Mouse (Mus musculus) limb, embryonic 15.5 days (tissue): ENCODE data around the gene Sema4d. TPM values are rescaled to one million over a fixed set of nuclear protein-coding genes. Genes with fewer than 3 reads are reported as not detected.

Experiments
- ATAC-seq: fragments of 200-750 bp; cut with Nextera tagmentation; 2 replicates; pipeline ENCODE4 v1.8.0; 2017; ENCODE audit warnings: low read depth, moderate TSS enrichment; ENCODE audit not compliant: insufficient number of reproducible peaks, low FRiP score, low TSS enrichment
- H3K27ac ChIP-seq: fragments of 300-500 bp; sonication (generic); 2 replicates; pipeline ENCODE4 v1.5.1; 2015; ENCODE audit warnings: moderate library complexity, mild to moderate bottlenecking, inconsistent platforms
- H3K27me3 ChIP-seq: fragments of 300-500 bp; sonication (generic); 2 replicates; pipeline ENCODE4 v1.6.1; 2015; ENCODE audit warnings: inconsistent platforms
- H3K36me3 ChIP-seq: fragments of 300-500 bp; sonication (generic); 2 replicates; pipeline ENCODE4 v1.6.1; 2015; ENCODE audit warnings: inconsistent platforms
- H3K4me1 ChIP-seq: fragments of 300-500 bp; sonication (generic); 2 replicates; pipeline ENCODE4 v1.6.1; 2015; ENCODE audit warnings: inconsistent platforms
- H3K4me2 ChIP-seq: fragments of 300-500 bp; sonication (generic); 2 replicates; pipeline ENCODE4 v1.6.1; 2015; ENCODE audit warnings: mild to moderate bottlenecking, inconsistent platforms
- H3K4me3 ChIP-seq: fragments of 300-500 bp; sonication (generic); 2 replicates; pipeline ENCODE4 v1.5.1; 2015; ENCODE audit warnings: mild to moderate bottlenecking, inconsistent platforms
- H3K9ac ChIP-seq: fragments of 300-500 bp; sonication (generic); 2 replicates; pipeline ENCODE4 v1.6.1; 2015; ENCODE audit warnings: inconsistent platforms
- H3K9me3 ChIP-seq: fragments of 300-500 bp; sonication (generic); 2 replicates; pipeline ENCODE4 v1.6.1; 2016; ENCODE audit warnings: inconsistent platforms
- WGBS: fragments of 180-500 bp; shearing (Covaris S2); methylation state at CpG from one replicate; pipeline ENCODE4 v1.1.7; 2015; 5-methylcytosine and 5-hydroxymethylcytosine counted together
- polyA plus RNA-seq: library from polyadenylated mRNA; unstranded; fragments of >200 nt; fragmentation: Nextera tagmentation; extraction: Ambion mirVana; gene quantifications from 2 replicates; pipeline ENCODE4 v1.2.1, GENCODE M21; 2015

The Sema4d gene
- polyA plus RNA-seq, 1 experiment from 2014 or later, result 7.1 TPM

DNA sequence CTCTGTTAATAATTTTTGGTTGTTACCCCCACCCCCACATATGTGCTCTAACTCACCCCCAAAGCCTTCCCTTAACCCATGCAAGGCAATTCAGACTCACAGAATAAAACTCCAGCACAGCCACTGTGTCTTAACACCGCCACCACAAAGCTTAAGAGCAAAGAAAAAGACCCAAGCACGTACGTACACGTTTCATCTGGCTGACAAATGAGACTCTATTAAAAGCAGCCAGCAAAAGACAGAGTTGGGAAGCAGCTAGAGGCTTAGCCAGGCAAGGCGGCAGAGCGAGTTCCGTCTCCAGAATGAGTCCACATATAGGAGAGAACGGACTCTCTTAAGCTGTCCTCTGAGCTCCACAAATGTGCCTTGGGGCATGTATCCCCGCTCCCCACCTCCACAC, 37.5 kb downstream of the Sema4d start:
- 42% methylated on average over 9 of the region's 9 CpGs for WGBS
- H3K27ac ChIP-seq, result peak overlapping the region; percentile 67
- H3K9ac ChIP-seq, result no peak overlapping the region

GRCm38 (mm10) chr13:51755584-51755983, 38.0 kb downstream of the Sema4d start:
- Histone ChIP-seq H3K4me1 (peaks cover 67% of the 10 kb centered on the region), H3K27me3 (no peaks in the 10 kb centered on the region), H3K9ac (no peak overlapping the region), H3K36me3 (no peaks in the 10 kb centered on the region), H3K9me3 (no peaks in the 10 kb centered on the region), H3K4me2 (no peak overlapping the region), H3K27ac (peak overlapping the region; percentile 43; the same call in 1 of the 2 replicates), H3K4me3 (no peak overlapping the region)
- ATAC-seq, result no peak
- WGBS, result 78% methylated on average over 7 of the region's 7 CpGs

More for the DNA sequence above, 37.5 kb downstream of the Sema4d start:
- Histone ChIP-seq H3K4me3 (no peak overlapping the region), H3K36me3 (no peaks in the 10 kb centered on the region), H3K27me3 (no peaks in the 10 kb centered on the region), H3K9me3 (no peaks in the 10 kb centered on the region), H3K4me1 (peaks cover 68% of the 10 kb centered on the region), H3K4me2 (no peak overlapping the region)
- ATAC-seq, result no peak

DNA sequence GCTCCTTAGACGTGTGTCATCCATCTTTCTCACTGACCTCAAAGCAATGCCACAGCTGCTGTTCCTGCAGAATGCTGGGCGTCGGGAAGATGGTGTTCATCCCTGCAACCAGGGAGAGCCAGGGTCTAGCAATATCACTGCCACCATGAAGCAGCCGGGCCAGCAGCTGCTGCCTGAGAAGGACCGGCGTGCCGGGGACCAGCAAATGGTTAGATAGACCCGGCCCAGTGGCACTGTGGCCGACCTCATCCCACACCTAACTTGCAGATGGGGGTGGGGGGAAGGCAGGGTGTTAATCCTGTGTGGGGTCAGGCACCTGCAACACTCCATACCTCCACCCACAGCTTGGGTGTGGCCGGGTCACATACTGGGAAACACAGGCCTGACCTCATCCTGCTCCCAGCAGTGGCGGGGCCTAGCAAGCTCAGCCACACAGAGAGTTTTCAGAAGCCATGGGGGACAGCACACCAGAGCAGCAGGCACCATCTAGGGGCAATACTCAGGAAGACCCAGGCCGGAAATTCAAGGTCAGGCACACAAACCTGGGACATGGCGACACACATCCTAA, 38.9 kb downstream of the Sema4d start:
- Histone ChIP-seq H3K27me3 (no peaks in the 10 kb centered on the region), H3K9me3 (no peaks in the 10 kb centered on the region), H3K4me1 (peaks cover 68% of the 10 kb centered on the region), H3K4me3 (no peak overlapping the region), H3K4me2 (no peak overlapping the region), H3K9ac (no peak overlapping the region), H3K36me3 (no peaks in the 10 kb centered on the region), H3K27ac (no peak overlapping the region)
- 67% methylated on average over 13 of the region's 13 CpGs for WGBS
- ATAC-seq, result no peak

GRCm38 (mm10) chr13:51753802-51754444, 39.6 kb downstream of the Sema4d start:
- Histone ChIP-seq H3K4me2 (no peak overlapping the region), H3K36me3 (no peaks in the 10 kb centered on the region), H3K4me1 (peaks cover 68% of the 10 kb centered on the region), H3K9me3 (no peaks in the 10 kb centered on the region), H3K4me3 (no peak overlapping the region), H3K9ac (no peak overlapping the region), H3K27ac (no peak overlapping the region), H3K27me3 (no peaks in the 10 kb centered on the region)
- no peak for ATAC-seq
- 52% methylated on average over 5 of the region's 5 CpGs for WGBS

GRCm38 (mm10) chr13:51753168-51753465, 40.4 kb downstream of the Sema4d start:
- no peak overlapping the region for H3K9ac ChIP-seq

GRCm38 (mm10) chr13:51752346-51753167, 41.0 kb downstream of the Sema4d start:
- Histone ChIP-seq H3K36me3 (no peaks in the 10 kb centered on the region), H3K4me1 (peaks cover 73% of the 10 kb centered on the region), H3K9ac (no peak overlapping the region), H3K4me2 (no peak overlapping the region), H3K27ac (no peak overlapping the region), H3K4me3 (no peak overlapping the region), H3K9me3 (no peaks in the 10 kb centered on the region), H3K27me3 (no peaks in the 10 kb centered on the region)
- 58% methylated on average over 15 of the region's 15 CpGs for WGBS
- no peak for ATAC-seq

More at GRCm38 (mm10) chr13:51753168-51753465, 40.4 kb downstream of the Sema4d start:
- Histone ChIP-seq H3K9me3 (no peaks in the 10 kb centered on the region), H3K27ac (no peak overlapping the region), H3K27me3 (no peaks in the 10 kb centered on the region), H3K4me2 (no peak overlapping the region), H3K4me1 (peaks cover 72% of the 10 kb centered on the region), H3K4me3 (no peak overlapping the region), H3K36me3 (no peaks in the 10 kb centered on the region)
- 44% methylated on average over 6 of the region's 6 CpGs for WGBS
- ATAC-seq, result no peak

DNA sequence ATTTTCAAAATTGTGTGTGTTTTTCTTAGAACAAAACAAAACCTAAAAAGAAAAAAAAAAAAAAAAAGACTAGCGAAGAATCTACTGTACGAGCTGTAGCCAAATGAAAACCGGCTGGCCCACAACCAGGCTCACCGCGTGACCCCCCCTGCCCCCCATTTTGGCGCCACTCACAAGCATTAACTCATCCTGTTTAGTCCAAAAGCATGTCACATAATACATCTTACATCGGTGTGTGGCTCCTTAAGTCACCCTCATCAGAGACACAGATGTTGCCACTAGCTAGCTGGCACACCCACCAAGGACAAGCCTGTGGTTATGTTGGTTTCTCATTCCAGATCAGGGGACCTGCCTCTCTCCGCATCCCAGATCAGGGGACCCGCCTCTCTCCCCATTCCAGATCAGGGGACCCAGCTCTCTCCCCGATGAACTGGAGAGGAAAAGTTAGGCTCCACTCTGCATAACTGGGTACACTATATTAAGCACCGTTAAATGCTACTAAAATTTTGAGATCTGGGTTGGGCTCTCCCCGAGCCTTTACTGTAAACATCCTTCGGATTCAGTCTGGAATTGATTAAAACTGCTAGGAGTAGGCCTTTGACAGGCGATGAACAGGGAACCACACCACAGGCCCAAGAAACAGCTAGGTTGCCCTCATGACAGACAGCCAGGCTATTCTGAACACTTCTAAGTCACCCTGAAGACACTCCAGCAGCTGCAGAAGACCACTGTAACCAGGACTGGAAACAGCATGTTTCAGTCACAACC, 43.8 kb downstream of the Sema4d start:
- H3K4me1 ChIP-seq, result peaks cover 61% of the 10 kb centered on the region
- no peaks in the 10 kb centered on the region for H3K9me3 ChIP-seq
- peak overlapping the region; percentile 75 for H3K27ac ChIP-seq
- no peaks in the 10 kb centered on the region for H3K27me3 ChIP-seq
- 43% methylated on average over 14 of the region's 14 CpGs for WGBS
- H3K4me2 ChIP-seq, result no peak overlapping the region
- ATAC-seq, result no peak
- no peak overlapping the region for H3K9ac ChIP-seq
- H3K36me3 ChIP-seq, result no peaks in the 10 kb centered on the region
- no peak overlapping the region for H3K4me3 ChIP-seq

DNA sequence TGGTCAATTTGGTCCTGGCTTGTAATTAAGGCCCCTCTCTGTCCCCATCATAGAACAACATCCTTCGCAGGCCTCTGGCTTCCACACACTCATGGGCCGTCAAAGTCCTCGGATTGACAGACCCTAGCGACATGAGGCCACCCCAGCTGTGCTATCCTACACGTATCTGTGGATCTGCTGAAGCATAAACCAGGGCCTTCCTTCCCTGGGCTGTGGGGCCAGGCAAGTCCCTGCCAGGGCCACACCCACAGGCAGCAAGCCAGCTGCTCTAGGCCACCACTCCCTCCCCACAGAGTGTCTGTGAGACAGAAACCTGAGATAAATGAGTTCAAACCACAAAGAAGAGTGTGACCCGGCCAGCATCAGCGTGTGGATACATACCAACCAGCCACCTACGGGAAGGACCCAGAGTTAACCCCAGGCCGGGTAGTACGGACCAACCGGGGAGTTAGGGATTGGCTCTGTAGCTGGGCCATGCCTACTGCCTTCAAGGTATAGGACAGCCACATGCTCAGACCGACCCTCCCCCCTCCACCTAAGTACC, 45.5 kb downstream of the Sema4d start:
- H3K27me3 ChIP-seq, result no peaks in the 10 kb centered on the region
- H3K9me3 ChIP-seq, result no peaks in the 10 kb centered on the region
- peak overlapping the region; percentile 38 for H3K27ac ChIP-seq
- WGBS, result 35% methylated on average over 12 of the region's 12 CpGs
- no peaks in the 10 kb centered on the region for H3K36me3 ChIP-seq
- no peak overlapping the region for H3K4me2 ChIP-seq
- H3K4me3 ChIP-seq, result no peak overlapping the region
- peak; percentile 50; the same call in 1 of the 2 replicates for ATAC-seq
- no peak overlapping the region for H3K9ac ChIP-seq
- peaks cover 45% of the 10 kb centered on the region for H3K4me1 ChIP-seq

DNA sequence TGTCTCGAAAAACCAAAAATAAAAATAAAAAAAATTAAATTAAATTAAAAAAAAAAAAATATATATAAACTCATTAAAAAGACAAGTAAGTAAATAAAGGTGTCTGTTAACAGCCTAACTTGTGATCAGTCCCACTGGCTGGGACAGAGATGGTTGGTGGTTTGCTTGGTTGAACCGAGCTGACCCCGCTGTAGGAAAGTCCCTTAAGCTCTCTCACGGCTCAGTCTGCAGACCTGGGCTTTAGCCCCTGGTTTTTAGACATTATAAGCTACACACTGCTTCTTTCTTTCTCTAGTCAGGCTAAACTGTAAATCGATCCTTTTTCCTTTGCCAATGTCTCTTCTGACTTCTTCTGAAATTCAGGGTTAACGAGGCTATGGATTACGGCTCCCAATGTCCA, 46.5 kb downstream of the Sema4d start:
- H3K9me3 ChIP-seq, result no peaks in the 10 kb centered on the region
- H3K4me3 ChIP-seq, result no peak overlapping the region
- H3K4me1 ChIP-seq, result peaks cover 35% of the 10 kb centered on the region
- peak overlapping the region; percentile 38; the same call in 1 of the 2 replicates for H3K27ac ChIP-seq
- H3K36me3 ChIP-seq, result no peaks in the 10 kb centered on the region
- no peak for ATAC-seq
- no peak overlapping the region for H3K9ac ChIP-seq
- no peaks in the 10 kb centered on the region for H3K27me3 ChIP-seq
- WGBS, result 80% methylated on average over 7 of the region's 7 CpGs
- H3K4me2 ChIP-seq, result no peak overlapping the region

GRCm38 (mm10) chr13:51745862-51746261, 47.7 kb downstream of the Sema4d start:
- H3K4me2 ChIP-seq, result no peak overlapping the region
- WGBS, result 49% methylated on average over 5 of the region's 5 CpGs
- ATAC-seq, result no peak
- H3K36me3 ChIP-seq, result no peaks in the 10 kb centered on the region
- no peak overlapping the region for H3K4me3 ChIP-seq
- no peak overlapping the region for H3K27ac ChIP-seq
- peaks cover 34% of the 10 kb centered on the region for H3K4me1 ChIP-seq
- H3K27me3 ChIP-seq, result no peaks in the 10 kb centered on the region
- no peak overlapping the region for H3K9ac ChIP-seq
- no peaks in the 10 kb centered on the region for H3K9me3 ChIP-seq

DNA sequence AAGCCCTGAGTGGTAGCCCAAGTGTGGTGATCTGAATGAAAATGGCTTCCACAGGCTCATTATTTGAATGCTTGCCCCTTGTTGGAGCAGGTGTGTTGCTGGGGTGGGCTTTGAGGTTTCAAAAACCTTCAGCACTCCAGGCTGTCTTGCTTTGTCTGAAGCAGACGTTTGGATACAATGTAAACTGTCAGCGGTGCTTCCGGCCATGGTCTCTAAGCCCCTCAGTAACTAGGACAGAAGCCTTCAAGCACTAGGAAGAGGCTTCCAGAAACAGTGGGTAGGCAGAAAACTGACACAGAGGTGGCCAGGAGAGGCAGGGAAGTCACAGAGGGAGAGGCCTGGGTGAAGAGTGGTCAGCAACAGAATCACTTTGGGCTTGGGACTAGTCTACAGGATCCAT, 49.7 kb downstream of the Sema4d start:
- Histone ChIP-seq H3K4me1 (peaks cover 18% of the 10 kb centered on the region), H3K27ac (no peak overlapping the region), H3K9me3 (no peaks in the 10 kb centered on the region), H3K27me3 (no peaks in the 10 kb centered on the region), H3K9ac (no peak overlapping the region), H3K4me3 (no peak overlapping the region), H3K4me2 (no peak overlapping the region), H3K36me3 (no peaks in the 10 kb centered on the region)
- no peak for ATAC-seq
- WGBS, result 88% methylated on average over 3 of the region's 3 CpGs
